Mouse (Mus musculus): ENCODE measurements at regions not wholly inside any gene's neighbourhood (a gene's known extent, or its start where the extent isn't known, plus 50 kb on each side); places are given as distances from the start of the nearest gene placed in this dataset.
"Not testable (repeated sequence)": the region's sequence is repeated elsewhere in the genome, so short reads cannot be mapped to it uniquely, and the experiment has no call there.

DNA sequence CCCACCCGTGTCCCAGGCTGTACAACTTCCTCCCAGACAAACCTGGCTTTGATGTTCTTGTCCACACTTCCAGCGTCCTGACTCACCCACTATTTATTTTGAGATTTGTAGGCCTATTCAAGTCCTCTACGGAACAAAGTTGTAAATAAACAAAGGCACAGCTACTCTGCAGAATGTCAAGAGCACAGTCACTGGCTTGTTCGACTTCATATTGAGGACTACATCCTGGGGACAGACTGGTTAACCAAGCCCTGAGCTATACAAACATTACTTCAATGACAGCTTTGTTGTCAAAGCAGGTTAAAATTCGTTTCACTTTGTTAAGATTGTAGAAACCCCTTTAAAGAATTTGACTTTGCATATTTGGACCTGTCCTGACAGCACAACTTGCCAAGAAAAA lies 190.3 kb upstream of the Ctso start:
- no peak for DNase-seq (ENCODE audit: low spot score)

DNA sequence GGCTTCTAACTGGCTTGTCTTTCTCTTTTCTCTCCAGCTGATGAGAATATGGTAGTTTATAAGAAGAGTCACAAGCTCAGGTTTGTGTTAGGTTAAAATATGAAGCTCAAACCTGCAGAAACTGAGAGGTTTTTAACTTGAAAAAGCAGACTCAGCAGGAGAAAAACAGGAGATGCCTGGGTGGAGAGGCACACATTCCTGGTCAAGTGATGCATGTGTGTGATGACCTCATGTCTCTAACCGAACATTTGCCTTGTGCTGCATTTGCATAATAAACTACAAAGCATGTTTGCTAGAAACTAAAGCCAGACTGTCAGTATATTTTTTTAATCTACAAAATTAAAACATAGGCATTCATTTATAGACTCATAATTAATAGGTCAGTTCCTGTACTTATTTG lies 182.2 kb upstream of the Ctso start:
- peak; percentile 8 for DNase-seq (ENCODE audit: low spot score)

DNA sequence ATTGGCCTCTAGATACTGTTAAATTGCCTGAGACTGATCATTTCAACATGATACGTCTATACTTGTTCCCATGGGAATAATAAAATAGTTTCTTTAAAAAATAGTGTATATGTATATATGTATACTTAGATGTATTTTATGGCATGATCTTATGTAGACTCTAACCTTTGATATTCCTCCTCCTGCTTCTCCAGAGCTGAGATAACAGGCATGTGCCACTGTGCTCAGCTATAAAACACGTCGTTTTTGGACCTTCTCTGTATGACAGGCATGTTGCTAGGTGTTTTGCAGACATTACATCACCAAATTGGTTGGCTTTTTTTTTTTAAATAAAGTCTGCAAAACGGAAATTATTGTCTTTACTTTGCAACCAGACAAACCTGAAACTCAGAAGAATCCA lies 179.4 kb upstream of the Ctso start:
- no peak for DNase-seq (ENCODE audit: low spot score)

DNA sequence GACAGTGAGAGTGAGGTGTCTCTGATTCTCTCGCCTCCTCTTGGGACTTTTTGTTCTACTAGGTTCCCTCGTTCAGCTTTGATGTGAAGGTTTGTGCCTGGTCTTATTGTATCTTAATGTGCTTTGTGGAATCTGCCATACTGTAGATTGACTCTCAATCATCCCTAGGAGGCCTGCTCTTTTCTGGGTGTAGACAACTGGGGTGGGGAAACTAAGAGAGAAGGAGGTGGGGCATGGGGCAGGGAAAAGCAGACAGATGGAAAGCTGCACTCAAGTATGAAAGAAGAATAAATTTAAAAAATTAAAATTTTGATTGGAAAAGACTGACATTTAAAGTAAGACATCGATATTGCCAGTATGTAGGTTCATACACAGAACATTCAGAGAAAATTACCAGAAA lies 172.0 kb upstream of the Ctso start:
- no peak for DNase-seq (ENCODE audit: low spot score)

DNA sequence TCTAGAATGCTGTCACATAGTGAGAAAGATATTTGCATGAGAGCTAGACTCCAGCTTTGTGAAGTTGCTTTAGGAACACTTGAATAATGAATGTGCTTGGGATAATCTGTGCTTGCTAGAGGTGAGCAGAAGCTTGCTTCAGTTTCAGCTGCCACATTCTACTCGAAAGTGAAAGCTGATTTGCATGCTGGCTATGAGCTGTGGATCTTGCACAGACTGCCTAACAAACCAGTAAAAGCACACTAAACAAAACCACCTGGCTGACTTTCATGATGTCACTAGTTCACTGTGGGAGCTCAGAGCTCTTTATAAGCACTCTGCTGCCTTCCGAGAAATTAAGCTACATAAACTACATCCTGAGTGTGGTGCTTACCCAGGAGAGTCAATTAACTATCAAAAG lies 171.5 kb upstream of the Ctso start:
- no peak for DNase-seq (ENCODE audit: low spot score)

DNA sequence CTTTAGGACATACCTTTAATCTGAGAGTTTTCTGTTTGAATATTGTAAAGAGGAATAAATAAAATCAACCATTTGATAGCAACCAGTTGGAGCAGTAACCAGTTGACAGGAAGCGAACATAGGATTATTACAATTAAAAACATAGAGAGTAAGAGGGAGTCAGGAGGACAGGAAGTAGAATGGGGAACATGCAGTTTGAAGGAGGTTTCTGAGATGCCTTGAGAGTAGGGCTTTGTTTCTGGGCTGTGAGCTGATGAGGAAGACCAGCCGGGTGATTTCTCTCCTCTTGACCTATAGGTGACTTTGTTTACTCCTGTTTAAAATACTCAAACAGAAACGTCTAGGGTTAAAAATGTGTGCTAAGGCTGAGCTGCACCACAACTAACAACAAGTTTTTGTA lies 160.6 kb upstream of the Ctso start:
- DNase-seq (ENCODE audit: low spot score), result no peak

DNA sequence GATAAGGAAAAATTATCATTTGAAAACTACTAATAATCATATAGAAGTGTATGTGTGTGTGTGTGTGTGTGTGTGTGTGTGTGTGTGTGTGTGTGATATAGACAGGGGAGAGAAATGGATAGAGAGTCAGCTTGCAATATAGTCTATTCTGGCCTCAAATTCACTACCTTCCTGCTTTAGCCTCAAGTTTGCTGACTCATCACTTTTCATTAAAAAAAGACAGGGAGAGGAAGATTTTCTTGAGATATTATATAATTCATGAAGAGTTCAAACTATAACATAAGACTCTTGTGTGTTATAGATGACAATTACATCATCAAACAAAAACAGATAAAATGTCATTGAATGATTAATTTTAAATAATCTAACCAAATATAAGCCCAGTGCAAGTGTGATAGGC lies 159.4 kb upstream of the Ctso start:
- no peak for DNase-seq (ENCODE audit: low spot score)

DNA sequence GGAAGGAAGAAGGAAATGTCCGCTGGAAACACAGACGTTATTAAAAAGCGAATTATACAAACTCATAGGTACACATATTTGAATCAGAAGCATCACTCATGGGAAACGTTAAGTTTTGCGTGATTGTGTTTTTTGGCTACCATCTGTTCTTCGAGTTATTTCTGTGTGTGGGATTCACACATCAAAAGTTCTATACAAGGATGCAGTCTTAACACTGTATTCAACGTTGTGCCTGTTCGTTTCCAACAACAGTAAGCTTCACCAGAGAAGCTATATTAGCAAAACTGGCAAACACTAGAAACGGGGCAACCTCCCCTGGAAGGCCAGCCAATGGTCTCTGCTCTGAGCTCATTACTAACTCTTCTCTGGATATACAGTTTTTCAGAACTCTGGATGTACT lies 150.3 kb upstream of the Ctso start:
- DNase-seq (ENCODE audit: low spot score), result no peak

DNA sequence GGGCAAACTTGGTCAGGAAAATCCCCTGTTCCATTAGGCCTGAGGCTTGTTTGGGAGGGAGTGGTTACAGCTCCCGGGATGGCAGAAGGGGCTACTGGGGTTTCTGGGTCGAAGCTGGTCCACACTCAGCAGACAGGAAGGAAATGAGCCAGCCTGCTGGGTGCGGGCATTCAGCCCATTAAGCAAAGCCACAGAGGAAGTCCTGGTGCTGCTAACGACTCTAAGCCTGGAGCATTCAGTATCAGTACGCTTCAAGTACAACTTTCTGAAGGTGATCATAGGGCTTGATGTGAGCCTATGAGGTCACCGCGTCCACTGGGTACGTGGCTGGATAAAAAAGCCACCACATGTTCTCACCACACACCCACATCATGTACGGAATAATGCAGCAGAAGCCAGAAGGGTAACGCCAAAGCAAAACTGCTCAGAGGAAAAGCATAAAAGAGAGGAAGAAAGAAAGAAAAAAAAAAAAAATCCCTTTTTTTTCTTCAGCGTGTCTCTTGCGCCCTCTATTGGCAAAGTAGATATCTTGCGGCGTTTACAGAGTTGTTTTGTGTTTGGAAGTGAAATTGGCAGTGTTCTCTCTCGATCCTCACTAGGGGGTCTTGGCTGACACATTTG lies 149.4 kb upstream of the Ctso start:
- DNase-seq (ENCODE audit: low spot score), result peak; percentile 80

DNA sequence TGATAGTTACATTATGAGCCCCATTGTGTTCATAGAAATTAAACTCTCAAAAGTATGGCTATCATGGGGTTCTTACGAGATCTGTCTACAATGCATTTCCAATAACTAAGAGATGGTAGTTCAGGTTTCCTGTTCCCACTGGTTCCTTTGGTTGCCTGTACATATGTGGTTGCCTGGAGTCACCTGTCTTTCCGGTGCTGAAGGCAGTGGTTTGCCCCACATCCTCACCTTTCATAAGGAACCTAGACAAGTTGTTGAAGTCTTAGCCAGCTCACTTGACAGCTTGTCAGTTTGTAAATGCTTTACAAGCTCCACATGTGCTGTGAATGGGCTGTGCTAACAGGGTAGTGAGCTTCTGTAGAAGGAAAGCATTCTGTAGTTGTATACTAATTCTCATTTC lies 143.5 kb upstream of the Ctso start:
- no peak for DNase-seq (ENCODE audit: low spot score)

DNA sequence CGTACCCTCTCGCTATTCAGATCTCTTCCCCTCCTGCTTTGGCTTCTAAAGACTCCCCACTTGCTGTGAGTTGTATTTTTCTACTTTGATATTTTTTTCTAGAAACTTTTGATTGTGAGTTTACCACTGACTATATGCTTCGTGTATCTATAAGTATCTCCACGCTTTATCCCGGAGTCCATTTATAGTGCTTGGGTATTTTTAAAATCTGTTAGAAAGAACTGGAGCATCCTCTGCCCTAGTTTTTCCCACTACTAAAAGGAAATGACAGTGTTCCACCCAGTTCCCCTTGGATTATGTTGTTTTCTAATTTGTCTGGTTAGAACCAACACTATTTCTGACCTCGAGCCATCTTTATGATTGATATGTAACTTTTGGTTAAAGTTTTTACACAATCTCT lies 142.7 kb upstream of the Ctso start:
- DNase-seq (ENCODE audit: low spot score), result no peak

DNA sequence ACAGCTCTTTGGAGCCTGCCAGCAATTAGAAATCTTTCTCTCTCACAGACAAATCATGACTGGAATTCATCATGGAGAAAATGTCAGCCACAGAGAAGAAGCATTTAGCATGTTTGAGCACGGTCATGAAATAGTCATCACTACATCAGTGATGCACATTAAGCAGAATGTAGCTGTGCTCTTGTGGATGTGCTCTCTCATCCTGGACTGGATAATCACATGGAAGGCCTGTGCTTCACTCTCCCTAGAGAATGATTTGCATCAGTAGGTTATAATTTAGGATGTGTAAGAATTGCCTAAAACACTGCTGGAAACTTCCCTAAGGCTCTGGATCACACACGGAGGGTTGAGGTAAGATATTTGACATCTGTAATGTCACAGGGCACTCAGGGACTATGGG lies 130.3 kb upstream of the Ctso start:
- DNase-seq (ENCODE audit: low spot score), result no peak

DNA sequence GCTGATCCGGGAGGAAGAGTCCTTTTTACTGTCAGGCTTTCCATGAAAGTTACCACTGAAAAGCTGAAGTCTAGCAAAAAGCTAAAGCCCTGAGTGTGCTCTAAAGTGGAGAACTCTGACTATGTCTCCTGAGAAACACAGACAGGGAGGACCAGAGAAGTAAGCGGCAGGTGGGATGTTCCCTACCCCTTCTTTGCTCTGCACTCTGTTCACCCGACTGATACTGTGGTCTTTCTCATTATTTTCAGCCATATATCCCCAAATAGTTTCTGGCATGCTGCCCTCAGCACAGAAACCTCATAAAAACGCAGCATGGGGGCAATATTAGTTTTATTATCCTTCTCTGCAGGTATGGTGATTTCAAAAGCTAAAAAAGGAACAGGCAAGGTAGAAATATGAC lies 126.7 kb upstream of the Ctso start:
- DNase-seq (ENCODE audit: low spot score), result no peak

DNA sequence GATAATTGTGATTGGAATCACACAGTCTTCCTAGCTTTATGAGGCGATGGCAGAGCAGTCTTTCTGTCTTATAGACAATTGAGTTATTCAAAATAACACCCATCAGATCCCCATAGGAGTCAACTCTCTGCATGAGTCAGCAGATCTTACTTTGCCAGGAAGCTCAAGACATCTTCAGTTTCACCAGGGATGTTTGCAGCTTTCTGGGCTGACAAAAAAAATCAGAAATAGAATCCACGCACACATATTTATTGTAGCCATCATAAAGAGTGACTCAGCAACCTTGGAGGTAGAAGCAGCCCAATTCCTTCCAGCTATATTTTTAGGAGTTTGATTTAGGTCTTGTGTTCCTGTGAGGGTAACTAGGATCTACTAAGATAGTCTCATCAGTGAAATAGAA lies 122.8 kb upstream of the Ctso start:
- DNase-seq (ENCODE audit: low spot score), result no peak

DNA sequence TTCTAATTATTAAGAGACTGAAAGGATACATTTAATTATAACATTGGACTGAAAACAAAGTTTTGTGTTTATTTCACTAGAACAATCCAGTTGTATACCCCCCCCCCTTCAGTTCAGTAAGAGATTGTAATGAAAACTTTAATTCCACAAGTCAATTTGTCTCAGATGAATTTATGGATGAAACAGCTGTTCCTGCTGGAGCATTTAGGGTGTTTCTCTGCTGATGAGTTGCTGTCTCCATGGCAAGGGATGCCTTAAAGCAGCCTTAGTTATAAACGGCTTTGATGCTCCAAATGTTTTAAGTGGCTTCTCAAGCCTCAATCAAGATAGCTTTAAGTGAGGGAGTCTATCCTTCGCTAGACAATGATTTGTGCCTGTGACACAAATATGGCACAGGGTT lies 112.1 kb upstream of the Ctso start:
- DNase-seq (ENCODE audit: low spot score), result no peak

DNA sequence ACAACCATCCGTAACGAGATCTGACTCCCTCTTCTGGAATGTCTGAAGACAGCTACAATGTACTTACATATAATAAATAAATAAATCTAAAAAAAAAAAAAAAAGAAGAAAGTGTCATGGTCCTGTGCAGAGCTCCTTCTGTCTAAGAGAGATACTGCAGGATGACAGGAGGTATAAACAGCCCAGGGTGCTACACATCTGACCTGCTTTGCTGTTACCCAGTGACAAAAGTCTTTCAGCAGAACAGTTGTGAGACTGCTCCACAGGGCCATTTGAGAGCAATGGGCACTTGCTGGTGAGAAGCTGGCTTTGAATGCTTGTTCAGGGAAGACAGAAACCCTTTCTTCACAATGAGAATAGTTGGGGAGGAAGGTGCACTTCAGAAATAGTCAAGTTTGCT lies 102.9 kb upstream of the Ctso start:
- no peak for DNase-seq (ENCODE audit: low spot score)

DNA sequence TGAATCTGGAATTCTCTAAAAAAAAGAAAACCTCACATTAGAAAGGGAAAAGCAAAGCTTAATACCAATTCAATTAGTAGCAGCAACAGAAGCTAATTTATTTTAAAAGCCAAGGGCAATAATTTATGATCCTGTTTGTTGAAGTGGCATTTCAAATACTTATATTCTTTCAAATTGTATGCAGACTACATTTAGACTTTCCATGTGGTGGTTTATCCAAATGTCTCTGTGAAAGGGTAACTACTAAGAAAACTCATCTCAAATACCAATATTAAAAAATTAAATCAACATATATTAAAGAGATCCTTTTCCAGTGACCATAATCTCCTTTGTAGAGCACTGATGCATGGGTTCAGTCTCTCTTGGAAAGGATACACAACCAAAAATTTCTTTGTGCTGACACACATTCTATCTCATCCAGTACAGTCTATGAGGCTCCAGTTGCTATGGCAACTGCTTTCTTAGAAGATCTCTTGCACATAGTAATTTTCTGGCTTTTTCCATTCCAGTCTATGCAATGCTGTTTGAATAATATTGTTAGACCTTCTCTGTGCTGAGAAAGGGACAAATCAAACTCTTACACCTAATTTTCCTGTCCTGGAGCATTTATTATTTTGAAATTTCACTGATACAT lies 102.3 kb upstream of the Ctso start:
- no peak for DNase-seq (ENCODE audit: low spot score)

DNA sequence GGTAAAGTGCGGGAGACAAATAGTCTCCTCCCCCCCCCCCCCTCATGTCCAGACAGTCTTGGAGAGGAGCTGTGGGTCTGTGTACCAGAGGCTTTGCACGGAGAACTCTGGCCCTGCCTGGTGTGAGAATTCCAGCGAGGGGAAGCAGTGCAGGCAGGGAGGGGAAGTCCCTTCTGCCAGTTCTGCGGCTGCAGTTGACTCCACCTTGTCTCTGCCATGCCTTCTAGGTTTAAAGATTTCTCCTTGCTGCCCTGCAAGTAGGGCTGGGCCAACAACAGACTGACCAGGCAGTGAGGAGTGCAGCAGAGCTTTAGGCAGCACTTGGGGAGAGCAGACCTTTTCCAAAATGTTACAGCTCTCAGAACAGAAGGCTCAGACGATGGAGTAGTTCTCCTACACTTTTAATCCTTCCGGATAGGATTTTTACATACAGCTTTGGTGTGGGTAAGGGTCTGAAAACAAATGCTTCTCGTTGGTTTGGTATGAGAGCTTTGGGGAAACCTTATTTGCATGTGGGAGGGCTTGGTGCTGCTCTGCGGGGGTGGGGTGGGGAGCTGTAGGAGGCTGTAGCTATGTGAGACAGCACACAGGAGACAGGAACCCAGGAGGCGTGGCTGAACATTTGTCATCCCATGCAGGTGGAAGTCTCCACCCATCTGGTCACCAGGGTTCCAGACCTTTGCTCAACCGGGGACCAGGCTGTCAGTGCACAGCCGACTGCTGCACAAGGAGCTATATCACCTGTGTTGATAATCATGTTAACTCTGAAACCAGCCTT lies 96.8 kb upstream of the Ctso start:
- DNase-seq (ENCODE audit: low spot score), result peak; percentile 21

DNA sequence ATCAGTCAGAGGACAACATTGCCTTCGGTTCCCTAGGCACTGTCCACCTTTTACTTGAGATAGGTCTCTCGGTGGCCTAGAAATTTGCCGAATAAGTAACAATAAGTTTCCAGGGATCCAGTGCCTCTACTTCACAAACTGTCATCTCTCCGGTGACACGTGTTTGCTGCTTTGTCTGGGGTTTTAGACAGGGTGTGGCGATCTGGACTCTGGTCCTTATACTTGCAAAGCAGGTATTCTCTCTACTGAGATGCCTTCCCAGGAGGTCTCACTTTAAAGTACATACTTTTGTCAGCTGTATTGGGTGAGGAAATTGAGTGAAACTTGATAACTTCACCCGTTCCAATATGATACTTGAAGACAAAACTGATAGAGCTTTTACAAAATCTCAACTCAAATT lies 95.9 kb upstream of the Ctso start:
- DNase-seq (ENCODE audit: low spot score), result no peak

DNA sequence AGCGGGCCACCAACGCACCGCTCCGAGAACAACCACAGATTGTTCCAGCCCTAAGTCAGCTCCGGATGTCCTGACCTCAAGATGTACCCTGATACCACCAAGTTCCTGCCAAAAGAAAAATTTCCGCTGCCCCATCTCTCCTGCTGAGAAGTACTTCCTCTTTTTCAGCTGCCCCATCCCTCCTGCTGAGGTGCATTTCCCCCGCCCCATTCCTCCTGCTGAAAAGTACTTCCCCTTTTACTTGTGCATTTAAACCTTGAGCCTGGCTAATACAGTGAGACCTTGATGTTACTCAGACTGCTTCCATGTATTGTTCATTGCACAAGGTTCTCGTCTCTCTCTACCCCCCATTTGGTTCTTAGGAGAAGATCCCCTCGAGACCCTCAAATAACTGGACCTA lies 94.3 kb upstream of the Ctso start:
- not testable (repeated sequence) for DNase-seq (ENCODE audit: low spot score)

DNA sequence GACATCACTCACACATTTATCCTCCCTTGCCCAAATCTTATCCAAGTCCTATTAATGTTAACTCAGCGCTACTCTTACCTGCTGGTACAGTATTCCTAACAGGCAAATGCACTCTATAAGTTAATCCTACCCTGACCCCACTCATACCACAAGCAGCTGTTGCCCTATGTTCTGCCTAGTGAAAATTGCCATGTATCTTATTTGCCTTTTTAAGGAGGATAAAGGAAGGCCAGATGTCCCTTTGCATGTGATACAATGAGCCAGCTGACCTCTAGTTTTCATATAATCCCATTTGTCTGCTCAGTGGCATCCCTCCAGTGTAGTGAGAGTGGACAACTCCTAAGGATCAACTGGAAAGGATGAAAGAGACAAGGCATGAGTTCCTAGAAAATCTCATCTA lies 67.9 kb upstream of the Ctso start:
- peak; percentile 33 for DNase-seq (ENCODE audit: low spot score)
